Mouse (Mus musculus) adrenal gland, adult (tissue): ENCODE data around the gene Klhdc3.

ENCODE experiments used
- DNase-seq, 2 experiments: peaks; one replicate each; pipeline ENCODE4 v3.0.0; 2022 to 2023; ENCODE audit warnings: low spot score in 1 of 2; ENCODE audit not compliant: inconsistent age in 2 of 2

Klhdc3 gene

DNA sequence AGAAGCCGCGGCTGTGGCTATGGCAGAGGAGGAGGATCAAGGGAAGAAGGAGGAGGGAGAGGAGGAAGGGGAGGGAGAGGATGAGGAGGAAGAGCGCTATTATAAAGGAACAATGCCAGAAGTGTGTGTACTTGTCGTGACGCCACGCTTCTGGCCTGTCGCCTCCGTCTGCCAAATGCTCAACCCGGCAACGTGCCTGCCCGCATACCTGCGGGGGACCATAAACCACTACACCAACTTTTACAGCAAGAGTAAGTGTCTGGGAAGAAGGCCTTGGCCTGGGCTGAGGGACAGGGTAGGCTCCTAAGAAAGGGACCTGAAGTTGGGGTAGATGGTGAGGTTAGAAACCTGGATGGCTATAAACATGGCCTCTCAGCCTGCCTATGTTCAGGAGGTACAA is 18.7 kb downstream of the Klhdc3 start:
- no peak for DNase-seq

DNA sequence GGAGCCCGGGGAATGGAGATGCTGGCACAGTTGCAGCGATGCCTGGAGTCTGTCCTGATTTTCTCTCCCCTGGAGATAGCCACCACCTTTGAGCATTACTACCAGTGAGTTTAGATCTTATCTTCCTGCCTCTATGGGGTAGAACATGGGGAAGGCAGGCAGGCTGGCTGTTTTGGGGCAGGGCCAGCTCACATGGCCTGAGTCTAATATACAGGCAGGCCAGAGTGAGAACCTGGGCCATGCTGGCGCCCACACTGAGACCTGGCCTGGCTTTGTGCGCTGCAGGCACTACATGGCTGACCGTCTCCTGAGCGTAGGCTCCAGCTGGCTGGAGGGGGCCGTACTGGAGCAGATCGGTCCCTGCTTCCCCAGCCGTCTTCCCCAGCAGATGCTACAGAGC is 19.4 kb downstream of the Klhdc3 start:
- DNase-seq = no peak

DNA sequence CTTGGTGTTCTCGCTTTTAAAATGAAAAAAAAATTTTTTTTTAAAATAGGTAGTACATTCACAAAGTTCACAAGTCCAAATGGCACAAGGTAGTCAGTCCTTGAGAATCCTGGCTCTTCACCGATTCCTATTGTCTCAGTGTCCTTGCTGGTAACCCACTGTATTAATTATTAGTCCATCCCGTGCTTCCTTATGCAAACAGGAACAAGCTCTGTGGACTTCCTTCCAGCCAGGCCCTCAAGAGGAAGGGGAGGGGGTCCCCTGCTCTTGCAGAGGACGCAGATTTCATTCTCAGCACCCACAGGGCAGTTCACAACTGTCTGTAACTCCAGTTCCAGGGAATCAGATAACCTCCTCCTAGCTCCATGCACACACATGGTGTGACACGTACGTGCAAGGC is 24.7 kb downstream of the Klhdc3 start:
- DNase-seq = no peak

- DNase-seq = no peak
Measured at GRCm38 (mm10) chr17:46651755-46652547, 28.8 kb downstream of the Klhdc3 start.

DNA sequence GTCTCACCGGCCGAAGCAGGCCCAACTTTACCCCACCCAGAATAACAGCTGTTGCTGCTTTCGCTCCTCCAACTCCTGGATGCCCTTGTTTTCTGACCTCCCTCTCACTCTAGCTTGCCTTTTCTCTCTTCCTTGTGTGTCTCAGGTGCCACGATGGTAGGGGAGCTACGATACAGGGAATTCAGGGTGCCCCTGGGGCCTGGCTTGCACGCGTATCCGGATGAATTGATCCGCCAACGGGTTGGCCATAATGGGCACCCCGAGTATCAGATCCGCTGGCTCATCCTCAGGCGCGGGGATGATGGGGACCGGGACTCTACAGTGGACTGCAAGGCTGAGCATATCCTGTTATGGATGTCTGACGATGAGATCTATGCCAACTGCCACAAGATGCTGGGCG is 29.4 kb downstream of the Klhdc3 start:
- DNase-seq = peak in 1 of 2 experiments; percentile 54

- peak; percentile 95 to 96 for DNase-seq
Measured at GRCm38 (mm10) chr17:46650232-46651031, 30.3 kb downstream of the Klhdc3 start, which contains the start of gene Cul7. Gene Cul7 (plus strand): TSS chr17:46650337.

- DNase-seq = no peak
Measured at GRCm38 (mm10) chr17:46649811-46650210, 30.9 kb downstream of the Klhdc3 start.

DNA sequence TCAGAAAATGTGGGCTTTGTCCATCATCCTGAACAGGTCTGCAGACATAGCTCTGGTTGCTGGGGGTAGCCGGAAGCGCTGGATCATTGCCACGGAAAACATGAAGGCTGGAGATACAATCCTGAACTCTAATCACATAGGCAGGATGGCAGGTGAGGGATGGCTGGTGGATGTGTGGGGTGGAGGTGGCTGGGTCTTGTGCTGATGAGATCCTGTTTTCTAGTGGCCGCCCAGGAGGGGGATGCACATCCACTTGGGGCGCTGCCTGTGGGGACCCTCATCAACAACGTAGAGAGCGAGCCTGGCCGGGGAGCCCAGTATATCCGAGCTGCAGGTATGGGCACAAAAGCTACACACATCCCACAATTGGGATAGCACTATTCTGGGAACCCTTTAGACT is 32.3 kb downstream of the Klhdc3 start:
- DNase-seq = no peak

- DNase-seq = no peak
Measured at GRCm38 (mm10) chr17:46647279-46647678, 33.4 kb downstream of the Klhdc3 start.

GRCm38 (mm10) chr17:46646322-46646662 is 34.4 kb downstream of the Klhdc3 start:
- no peak for DNase-seq

GRCm38 (mm10) chr17:46645561-46646321 is 35.0 kb downstream of the Klhdc3 start, which contains the start of the genes Klc4 and Mrpl2:
Gene Klc4 (minus strand): TSS chr17:46646022.
Gene Mrpl2 (plus strand): TSS chr17:46646229.
- DNase-seq = peak; percentile 98 to 100

- peak; percentile 80 to 89 for DNase-seq
Measured at GRCm38 (mm10) chr17:46644916-46645475, 35.7 kb downstream of the Klhdc3 start.

DNA sequence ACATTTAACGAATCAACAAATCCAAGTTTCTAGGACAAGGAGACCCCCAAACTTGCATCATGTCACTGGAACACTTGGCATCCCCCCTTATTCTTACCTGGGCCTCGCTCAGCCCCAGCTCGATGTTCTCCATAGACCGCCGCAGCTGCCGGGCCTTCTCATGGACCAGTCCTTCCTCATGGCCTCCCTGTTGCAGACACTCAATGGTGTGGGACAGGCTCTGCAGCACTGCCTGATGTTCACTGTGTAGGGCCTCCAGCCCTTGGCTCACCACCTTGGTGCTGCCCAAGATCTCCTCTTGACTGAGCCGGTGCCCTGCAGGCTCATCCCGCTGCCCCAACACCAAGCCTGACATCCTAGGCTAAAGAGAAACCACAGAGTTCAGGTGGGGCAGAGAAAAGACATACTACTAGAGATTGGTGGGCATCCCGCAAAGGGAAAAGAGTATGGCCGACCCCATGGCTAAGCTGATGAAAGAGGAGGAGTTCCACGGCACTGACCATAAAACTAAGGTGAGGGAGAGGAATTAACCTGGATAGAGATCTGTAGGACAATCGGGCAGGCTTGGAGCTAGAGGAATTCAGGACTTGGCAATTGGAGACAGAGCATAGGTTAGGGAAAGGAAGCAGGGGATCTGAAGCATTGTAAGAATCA is 36.4 kb downstream of the Klhdc3 start:
- DNase-seq = peak in 1 of 2 experiments; percentile 54

GRCm38 (mm10) chr17:46642060-46642459 is 38.7 kb downstream of the Klhdc3 start:
- no peak for DNase-seq

- DNase-seq = no peak
Measured at GRCm38 (mm10) chr17:46639929-46640328, 40.8 kb downstream of the Klhdc3 start.

DNA sequence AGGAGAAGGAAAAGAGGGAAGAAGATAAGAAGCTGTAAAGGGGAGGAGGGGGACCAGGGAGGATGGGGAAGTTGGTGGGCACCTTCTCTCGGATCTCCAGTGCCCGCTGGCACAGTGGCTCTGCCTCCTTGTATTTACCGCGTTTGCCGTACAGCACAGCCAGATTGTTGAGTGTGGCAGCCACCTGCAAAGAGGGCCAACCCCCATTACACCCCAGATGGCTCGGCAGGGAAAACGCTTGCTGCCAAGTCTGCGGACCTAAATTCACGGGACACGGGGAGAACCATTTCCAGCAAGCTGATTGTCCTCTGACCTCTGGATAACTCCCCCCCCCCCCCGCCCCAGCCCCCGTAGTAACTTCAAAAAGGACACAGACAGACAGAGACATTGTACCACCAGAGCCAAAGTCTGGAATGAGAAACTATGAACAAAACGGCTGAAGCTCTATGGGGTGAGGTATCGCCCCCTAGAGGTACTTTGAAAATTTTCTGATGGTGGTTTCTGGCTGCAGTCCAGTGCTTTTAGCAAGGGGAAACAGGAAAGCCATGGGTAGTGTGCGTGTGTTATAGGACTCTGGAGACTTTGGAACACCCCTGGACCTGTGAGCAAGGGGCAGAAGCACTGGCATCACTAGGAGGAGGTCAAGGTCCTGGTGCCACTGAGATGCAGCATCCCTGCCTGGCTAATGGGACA is 43.7 kb downstream of the Klhdc3 start:
- peak; percentile 53 to 90 for DNase-seq

GRCm38 (mm10) chr17:46629685-46630441 is 50.9 kb downstream of the Klhdc3 start:
- DNase-seq = peak in 1 of 2 experiments; percentile 60

- DNase-seq = peak; percentile 45 to 81
Measured at GRCm38 (mm10) chr17:46628791-46629684, 51.7 kb downstream of the Klhdc3 start, which contains the start of gene Ptk7. Gene Ptk7 (minus strand): TSS chr17:46629504.
